Mouse (Mus musculus) liver, embryonic 13.5 days (tissue): ENCODE results near the gene Zfp663. TPM values are rescaled to one million over a fixed set of nuclear protein-coding genes. Genes with fewer than 3 reads are reported as not detected.
A peak's percentile ranks its signal among the peaks of the same experiment; 100 is the strongest.

Source experiments
- ATAC-seq: fragments of 200-750 bp; cut with Nextera tagmentation; 2 replicates; pipeline ENCODE4 v1.8.0; 2017; ENCODE audit warnings: low read depth, mild to moderate bottlenecking, moderate number of reproducible peaks, moderate library complexity
- DNase-seq: peaks from one replicate; pipeline ENCODE4 v3.0.0; 2022
- H3K27ac ChIP-seq: fragments of 300-500 bp; sonication (generic); 2 replicates; pipeline ENCODE4 v1.5.1; 2015; ENCODE audit warnings: moderate library complexity, mild to moderate bottlenecking, inconsistent platforms
- H3K27me3 ChIP-seq: fragments of 300-500 bp; sonication (generic); 2 replicates; pipeline ENCODE4 v1.6.1; 2015; ENCODE audit warnings: mild to moderate bottlenecking, inconsistent platforms
- H3K36me3 ChIP-seq: fragments of 300-500 bp; sonication (generic); 2 replicates; pipeline ENCODE4 v1.6.1; 2015; ENCODE audit warnings: mild to moderate bottlenecking, inconsistent platforms
- H3K4me1 ChIP-seq: fragments of 300-500 bp; sonication (generic); replicated peaks from 2 replicates; pipeline ENCODE4 v1.6.1; 2015; ENCODE audit warnings: inconsistent platforms
- H3K4me2 ChIP-seq: fragments of 300-500 bp; sonication (generic); 2 replicates; pipeline ENCODE4 v1.6.1; 2015; ENCODE audit warnings: inconsistent platforms, mild to moderate bottlenecking, moderate library complexity
- H3K4me3 ChIP-seq: fragments of 300-500 bp; sonication (generic); replicated peaks from 2 replicates; pipeline ENCODE4 v1.5.1; 2015; ENCODE audit warnings: mild to moderate bottlenecking, inconsistent platforms
- H3K9ac ChIP-seq: fragments of 300-500 bp; sonication (generic); 2 replicates; pipeline ENCODE4 v1.6.1; 2015; ENCODE audit warnings: mild to moderate bottlenecking, inconsistent platforms
- H3K9me3 ChIP-seq: fragments of 300-500 bp; sonication (generic); replicated peaks from 2 replicates; pipeline ENCODE4 v1.6.1; 2016; ENCODE audit warnings: inconsistent platforms
- WGBS: fragments of 180-500 bp; shearing (Covaris S2); methylation state at CpG from one replicate; pipeline ENCODE4 v1.1.7; 2015; ENCODE audit not compliant: insufficient replicate concordance; 5-methylcytosine and 5-hydroxymethylcytosine counted together
- polyA plus RNA-seq: library from polyadenylated mRNA; unstranded; fragments of >200 nt; fragmentation: Nextera tagmentation; extraction: Ambion mirVana; gene quantifications from 2 replicates; pipeline ENCODE4 v1.2.1, GENCODE M21; 2015

The Zfp663 gene
- polyA plus RNA-seq, 1 experiment from 2014 or later, result 0.07 TPM

- no peak for ATAC-seq
- Histone ChIP-seq H3K27me3 (no peaks in the 10 kb centered on the region), H3K4me1 (peaks cover 20% of the 10 kb centered on the region), H3K27ac (no peak overlapping the region; the same call in 1 of the 2 replicates), H3K4me3 (no peak overlapping the region), H3K9ac (peak overlapping the region; percentile 41; the same call in 1 of the 2 replicates), H3K4me2 (no peak overlapping the region), H3K9me3 (no peaks in the 10 kb centered on the region), H3K36me3 (no peaks in the 10 kb centered on the region)
- no peak for DNase-seq
- 53% methylated on average over 20 of the region's 20 CpGs for WGBS
Measured at GRCm38 (mm10) chr2:165396831-165397501, 28.4 kb upstream of the Zfp663 start.

GRCm38 (mm10) chr2:165392156-165392555 lies 23.6 kb upstream of the Zfp663 start:
- no peak for ATAC-seq
- Histone ChIP-seq H3K9ac (no peak overlapping the region), H3K27me3 (peaks cover 9% of the 10 kb centered on the region), H3K9me3 (no peaks in the 10 kb centered on the region), H3K27ac (no peak overlapping the region), H3K4me1 (peaks cover 12% of the 10 kb centered on the region; the same call in 1 of the 2 replicates), H3K36me3 (no peaks in the 10 kb centered on the region), H3K4me3 (no peak overlapping the region), H3K4me2 (no peak overlapping the region)
- DNase-seq, result no peak
- 63% methylated on average over 4 of the region's 4 CpGs for WGBS

- WGBS, result 20% methylated on average over 8 of the region's 8 CpGs
Measured at GRCm38 (mm10) chr2:165391561-165391960, 23.0 kb upstream of the Zfp663 start.

GRCm38 (mm10) chr2:165389299-165389952 lies 20.9 kb upstream of the Zfp663 start:
- H3K27me3 ChIP-seq, result peaks cover 9% of the 10 kb centered on the region
- no peak overlapping the region for H3K9ac ChIP-seq
- H3K4me3 ChIP-seq, result no peak overlapping the region
- peak overlapping the region; percentile 37 for H3K27ac ChIP-seq
- peaks cover 9% of the 10 kb centered on the region for H3K36me3 ChIP-seq
- no peaks in the 10 kb centered on the region for H3K9me3 ChIP-seq
- WGBS, result 57% methylated on average over 6 of the region's 6 CpGs
- no peak overlapping the region for H3K4me2 ChIP-seq
- peaks cover 11% of the 10 kb centered on the region; the same call in 1 of the 2 replicates for H3K4me1 ChIP-seq
- DNase-seq (no peak), ATAC-seq (peak; percentile 57; the same call in 1 of the 2 replicates)

More at GRCm38 (mm10) chr2:165391561-165391960, 23.0 kb upstream of the Zfp663 start:
- H3K9me3 ChIP-seq, result no peaks in the 10 kb centered on the region
- H3K4me1 ChIP-seq, result peaks cover 10% of the 10 kb centered on the region; the same call in 1 of the 2 replicates
- H3K27ac ChIP-seq, result no peak overlapping the region
- H3K4me2 ChIP-seq, result no peak overlapping the region
- no peaks in the 10 kb centered on the region for H3K36me3 ChIP-seq
- H3K9ac ChIP-seq, result no peak overlapping the region
- no peak for ATAC-seq
- peaks cover 9% of the 10 kb centered on the region for H3K27me3 ChIP-seq
- H3K4me3 ChIP-seq, result no peak overlapping the region
- no peak for DNase-seq

- peaks cover 11% of the 10 kb centered on the region; the same call in 1 of the 2 replicates for H3K4me1 ChIP-seq
- peak within 1 kb of the TSS; percentile 58 for H3K4me3 ChIP-seq
- peak within 1 kb of the TSS; percentile 43; the same call in 1 of the 2 replicates for H3K27ac ChIP-seq
- ATAC-seq (peak; percentile 65), DNase-seq (peak; percentile 41)
- no peaks in the 10 kb centered on the region for H3K9me3 ChIP-seq
- H3K36me3 ChIP-seq, result peaks cover 23% of the 10 kb centered on the region
- peaks cover 9% of the 10 kb centered on the region for H3K27me3 ChIP-seq
- WGBS, result 2% methylated on average over 40 of the region's 40 CpGs
- H3K4me2 ChIP-seq, result peak within 1 kb of the TSS; percentile 53
- peak within 1 kb of the TSS; percentile 60 for H3K9ac ChIP-seq
Measured at GRCm38 (mm10) chr2:165387844-165388495, 19.4 kb upstream of the Zfp663 start, which contains the start of gene Zfp334. Gene Zfp334 (minus strand): TSS chr2:165388259.

- Histone ChIP-seq H3K9ac (peak overlapping the region; percentile 60), H3K4me2 (peak overlapping the region; percentile 53), H3K4me1 (peaks cover 11% of the 10 kb centered on the region; the same call in 1 of the 2 replicates), H3K36me3 (peaks cover 29% of the 10 kb centered on the region), H3K27ac (no peak overlapping the region; the same call in 1 of the 2 replicates), H3K4me3 (peak overlapping the region; percentile 58), H3K9me3 (no peaks in the 10 kb centered on the region), H3K27me3 (peaks cover 9% of the 10 kb centered on the region)
- DNase-seq (no peak), ATAC-seq (no peak)
- 42% methylated on average over 4 of the region's 4 CpGs for whole genome bisulfite sequencing
Measured at GRCm38 (mm10) chr2:165387370-165387769, 18.8 kb upstream of the Zfp663 start.

GRCm38 (mm10) chr2:165380050-165380449 lies 11.5 kb upstream of the Zfp663 start:
- H3K36me3 ChIP-seq, result peaks cover 58% of the 10 kb centered on the region

GRCm38 (mm10) chr2:165376001-165376400 lies 7.5 kb upstream of the Zfp663 start:
- no peak for DNase-seq
- no peak for ATAC-seq
- H3K4me3 ChIP-seq, result no peak overlapping the region
- 27% methylated on average over 4 of the region's 4 CpGs for WGBS
- H3K9me3 ChIP-seq, result peaks cover 5% of the 10 kb centered on the region
- H3K36me3 ChIP-seq, result peaks cover 21% of the 10 kb centered on the region
- no peak overlapping the region for H3K4me2 ChIP-seq
- H3K27me3 ChIP-seq, result no peaks in the 10 kb centered on the region
- no peak overlapping the region for H3K9ac ChIP-seq
- H3K4me1 ChIP-seq, result peaks cover 2% of the 10 kb centered on the region; the same call in 1 of the 2 replicates
- no peak overlapping the region for H3K27ac ChIP-seq

More at GRCm38 (mm10) chr2:165380050-165380449, 11.5 kb upstream of the Zfp663 start:
- 86% methylated on average over 25 of the region's 25 CpGs for WGBS
- ATAC-seq (no peak), DNase-seq (no peak)
- H3K4me3 ChIP-seq, result no peak overlapping the region
- no peaks in the 10 kb centered on the region for H3K27me3 ChIP-seq
- H3K9ac ChIP-seq, result no peak overlapping the region
- no peak overlapping the region for H3K27ac ChIP-seq
- H3K9me3 ChIP-seq, result peaks cover 9% of the 10 kb centered on the region
- peaks cover 2% of the 10 kb centered on the region; the same call in 1 of the 2 replicates for H3K4me1 ChIP-seq
- H3K4me2 ChIP-seq, result no peak overlapping the region

GRCm38 (mm10) chr2:165375478-165375877 lies 6.9 kb upstream of the Zfp663 start:
- H3K4me3 ChIP-seq, result no peak overlapping the region

GRCm38 (mm10) chr2:165371066-165371465 lies 2.5 kb upstream of the Zfp663 start:
- Histone ChIP-seq H3K27ac (no peak overlapping the region), H3K9ac (no peak overlapping the region), H3K4me3 (no peak overlapping the region), H3K4me2 (no peak overlapping the region), H3K36me3 (no peaks in the 10 kb centered on the region), H3K27me3 (peaks cover 26% of the 10 kb centered on the region), H3K4me1 (peaks cover 12% of the 10 kb centered on the region), H3K9me3 (no peaks in the 10 kb centered on the region)
- WGBS, result 19% methylated on average over 3 of the region's 3 CpGs
- ATAC-seq (no peak), DNase-seq (no peak)

More at GRCm38 (mm10) chr2:165375478-165375877, 6.9 kb upstream of the Zfp663 start:
- no peak overlapping the region for H3K4me2 ChIP-seq
- H3K27ac ChIP-seq, result no peak overlapping the region
- ATAC-seq (no peak), DNase-seq (no peak)
- H3K9ac ChIP-seq, result no peak overlapping the region
- peaks cover 2% of the 10 kb centered on the region; the same call in 1 of the 2 replicates for H3K4me1 ChIP-seq
- no peaks in the 10 kb centered on the region for H3K27me3 ChIP-seq
- WGBS, result 67% methylated on average over 5 of the region's 5 CpGs
- peaks cover 15% of the 10 kb centered on the region for H3K36me3 ChIP-seq
- no peaks in the 10 kb centered on the region; the same call in 1 of the 2 replicates for H3K9me3 ChIP-seq

- Histone ChIP-seq H3K27ac (no peak overlapping the region), H3K4me1 (peaks cover 10% of the 10 kb centered on the region), H3K9me3 (no peaks in the 10 kb centered on the region), H3K9ac (no peak overlapping the region), H3K27me3 (peaks cover 30% of the 10 kb centered on the region), H3K4me3 (no peak overlapping the region), H3K36me3 (no peaks in the 10 kb centered on the region), H3K4me2 (no peak overlapping the region)
- 33% methylated on average over 3 of the region's 3 CpGs for WGBS
- ATAC-seq, result no peak
- no peak for DNase-seq
Measured at GRCm38 (mm10) chr2:165370348-165370747, 1.8 kb upstream of the Zfp663 start.
